Mouse (Mus musculus) midbrain, embryonic 15.5 days (tissue): ENCODE data around the gene 4930447F04Rik. TPM values are rescaled to one million over a fixed set of nuclear protein-coding genes. Genes with fewer than 3 reads are reported as not detected.

Experiments used
- ATAC-seq: fragments of 200-750 bp; cut with Nextera tagmentation; replicated peaks from 2 replicates; pipeline ENCODE4 v1.8.0; 2017; ENCODE audit warnings: moderate TSS enrichment
- H3K27ac ChIP-seq: fragments of 300-500 bp; sonication (generic); 2 replicates; pipeline ENCODE4 v1.5.1; 2015; ENCODE audit warnings: mild to moderate bottlenecking, inconsistent platforms
- H3K27me3 ChIP-seq: fragments of 300-500 bp; sonication (generic); replicated peaks from 2 replicates; pipeline ENCODE4 v1.6.1; 2015; ENCODE audit warnings: inconsistent platforms
- H3K36me3 ChIP-seq: fragments of 300-500 bp; sonication (generic); replicated peaks from 2 replicates; pipeline ENCODE4 v1.6.1; 2015; ENCODE audit warnings: inconsistent platforms
- H3K4me1 ChIP-seq: fragments of 300-500 bp; sonication (generic); 2 replicates; pipeline ENCODE4 v1.6.1; 2015; ENCODE audit warnings: inconsistent platforms
- H3K4me2 ChIP-seq: fragments of 300-500 bp; sonication (generic); 2 replicates; pipeline ENCODE4 v1.6.1; 2015; ENCODE audit warnings: inconsistent platforms, mild to moderate bottlenecking, moderate library complexity
- H3K4me3 ChIP-seq: fragments of 300-500 bp; sonication (generic); 2 replicates; pipeline ENCODE4 v1.5.1; 2015; ENCODE audit warnings: mild to moderate bottlenecking, inconsistent platforms
- H3K9ac ChIP-seq: fragments of 300-500 bp; sonication (generic); 2 replicates; pipeline ENCODE4 v1.6.1; 2015; ENCODE audit warnings: mild to moderate bottlenecking, inconsistent platforms
- H3K9me3 ChIP-seq: fragments of 300-500 bp; sonication (generic); 2 replicates; pipeline ENCODE4 v1.6.1; 2016; ENCODE audit warnings: inconsistent platforms
- WGBS: fragments of 180-500 bp; shearing (Covaris S2); methylation state at CpG from one replicate; pipeline ENCODE4 v1.1.7; 2015; ENCODE audit warnings: mixed read lengths; 5-methylcytosine and 5-hydroxymethylcytosine counted together
- polyA plus RNA-seq: library from polyadenylated mRNA; unstranded; fragments of >200 nt; fragmentation: Nextera tagmentation; extraction: Ambion mirVana; gene quantifications from 2 replicates; pipeline ENCODE4 v1.2.1, GENCODE M21; 2015

4930447F04Rik gene
- polyA plus RNA-seq, result not detected in 2 replicates

GRCm38 (mm10) chrX:66304124-66304523 is at the start of gene 4930447F04Rik:
Gene 4930447F04Rik (minus strand): TSS chrX:66304224.
- no peaks in the 10 kb centered on the region for H3K27me3 ChIP-seq
- 70% methylated on average over 1 of the region's 1 CpGs for whole genome bisulfite sequencing
- H3K27ac ChIP-seq, result no peak within 1 kb of the TSS
- no peak within 1 kb of the TSS for H3K4me3 ChIP-seq
- ATAC-seq, result no peak
- H3K9me3 ChIP-seq, result no peaks in the 10 kb centered on the region
- no peak within 1 kb of the TSS for H3K9ac ChIP-seq
- H3K4me2 ChIP-seq, result no peak within 1 kb of the TSS
- H3K4me1 ChIP-seq, result no peaks in the 10 kb centered on the region
- no peaks in the 10 kb centered on the region for H3K36me3 ChIP-seq
